Mouse (Mus musculus) brain, embryonic 14.5 days (tissue): ENCODE measurements at regions not wholly inside any gene's neighbourhood (a gene's known extent, or its start where the extent isn't known, plus 50 kb on each side); places are given as distances from the start of the nearest gene placed in this dataset.

Source experiments
- CTCF ChIP-seq: fragments of 200-500 bp; IDR thresholded peaks from 2 replicates; pipeline ENCODE4 v1.5.1; 2012; ENCODE audit warnings: inconsistent platforms, mild to moderate bottlenecking, moderate library complexity, borderline replicate concordance; ENCODE audit not compliant: insufficient read depth, insufficient read length; ENCODE audit errors: extremely low read depth
- POLR2A ChIP-seq: fragments of 200-500 bp; IDR thresholded peaks from 2 replicates; pipeline ENCODE4 v1.6.1; 2012; ENCODE audit warnings: mild to moderate bottlenecking, inconsistent platforms, borderline replicate concordance; ENCODE audit not compliant: poor library complexity, insufficient read depth, insufficient read length, severe bottlenecking; ENCODE audit errors: extremely low read depth

DNA sequence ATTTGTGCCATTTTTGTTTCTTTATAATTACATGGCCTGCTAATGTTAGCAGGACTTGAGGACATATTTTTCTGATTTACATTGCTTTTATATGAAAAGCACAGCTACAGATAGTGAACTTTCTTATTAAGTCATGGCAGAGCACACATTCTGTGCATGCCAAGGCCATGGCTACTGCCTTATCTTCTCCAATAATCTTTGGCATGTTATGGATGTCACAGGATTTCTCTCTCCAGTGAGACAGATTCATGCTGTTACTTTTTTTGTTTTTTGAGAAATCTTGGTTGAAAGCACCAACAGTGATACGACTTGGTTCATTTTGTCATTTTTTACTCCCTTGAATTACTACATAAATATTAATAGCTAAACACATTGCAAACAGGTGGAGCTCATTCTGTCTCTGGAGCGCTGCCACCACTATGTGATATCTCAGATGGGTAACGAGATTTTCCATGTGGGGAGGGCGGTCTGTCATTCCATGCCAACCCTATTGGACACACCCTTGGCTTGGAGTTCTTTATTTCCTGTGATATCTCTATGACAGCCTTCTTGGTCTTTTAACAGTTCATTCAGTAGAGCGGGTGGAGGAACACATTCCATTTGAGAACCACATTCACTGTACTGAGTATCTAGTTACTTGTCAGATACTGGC lies 380.3 kb downstream of the Hsfy2 start:
- TF ChIP-seq CTCF (no peak), POLR2A (no peak)
